Mouse (Mus musculus) CH12.LX (cell line): ENCODE measurements around the gene Tex44. TPM values are rescaled to one million over a fixed set of nuclear protein-coding genes. Genes with fewer than 3 reads are reported as not detected.

Experiments
- DNase-seq: peaks from one replicate; pipeline ENCODE4 v3.0.0-alpha.2; 2013; ENCODE audit errors: extremely low read depth
- H3K27ac ChIP-seq: 2 replicates; pipeline ENCODE4 v1.5.1; 2012; ENCODE audit warnings: low read depth, mild to moderate bottlenecking, control low read depth, moderate library complexity; ENCODE audit not compliant: insufficient read depth
- H3K27me3 ChIP-seq: replicated peaks from 2 replicates; pipeline ENCODE3; 2012; ENCODE audit warnings: inconsistent platforms
- H3K36me3 ChIP-seq, 2 experiments: replicated peaks in 1 of 2; 2 replicates each; pipeline versions ENCODE3 to v1.6.1; 2012; ENCODE audit warnings: inconsistent platforms in 1 of 2, low read length in 1 of 2, mild to moderate bottlenecking in 1 of 2, mixed read lengths in 1 of 2, moderate library complexity in 1 of 2; ENCODE audit not compliant: control insufficient read depth in 1 of 2, insufficient read depth in 1 of 2
- H3K4me1 ChIP-seq, 2 experiments: 2 replicates each; pipeline ENCODE4 v1.6.1; 2012; ENCODE audit warnings: inconsistent platforms in 1 of 2, moderate library complexity in 1 of 2; ENCODE audit not compliant: insufficient read depth in 2 of 2, control insufficient read depth in 1 of 2
- H3K4me2 ChIP-seq: 2 replicates; pipeline ENCODE4 v1.6.1; 2012; ENCODE audit warnings: low read depth, mild to moderate bottlenecking, control low read depth; ENCODE audit not compliant: poor library complexity, insufficient read depth, severe bottlenecking
- H3K4me3 ChIP-seq, 3 experiments: fragments of 150-350 bp in 1 of 3; sonication (generic) in 1 of 3; replicated peaks in 1 of 3; 2 replicates each; pipeline versions ENCODE3 to v1.5.1; 2011 to 2012; ENCODE audit warnings: low read depth in 2 of 3, low read length in 2 of 3, mild to moderate bottlenecking in 2 of 3, moderate library complexity in 2 of 3, control low read depth in 1 of 3, improper control_type of control experiment in 1 of 3, inconsistent platforms in 1 of 3, mixed read lengths in 1 of 3; ENCODE audit not compliant: poor library complexity in 1 of 3
- H3K79me2 ChIP-seq: replicated peaks from 2 replicates; pipeline ENCODE4 v1.6.1; 2012; ENCODE audit warnings: mild to moderate bottlenecking, moderate library complexity; ENCODE audit not compliant: control insufficient read depth, poor library complexity, insufficient read depth, severe bottlenecking; ENCODE audit errors: extremely low read depth
- H3K9ac ChIP-seq: 2 replicates; pipeline ENCODE4 v1.6.1; 2012; ENCODE audit warnings: low read depth, mild to moderate bottlenecking, control low read depth, moderate library complexity; ENCODE audit not compliant: insufficient read depth
- H3K9me3 ChIP-seq: replicated peaks from 2 replicates; pipeline ENCODE3; 2012; ENCODE audit warnings: low read length, inconsistent platforms, mixed read lengths
- CHD2 ChIP-seq: IDR thresholded peaks from 2 replicates; pipeline ENCODE4 v1.6.1; 2011; ENCODE audit warnings: low read length, improper control_type of control experiment
- CTCF ChIP-seq, 2 experiments: IDR thresholded peaks in 1 of 2; conservative IDR thresholded peaks in 1 of 2; 2 replicates each; pipeline ENCODE4 v1.5.1; 2011 to 2012; ENCODE audit warnings: low read depth in 2 of 2, low read length in 2 of 2, improper control_type of control experiment in 1 of 2, inconsistent platforms in 1 of 2, mild to moderate bottlenecking in 1 of 2, moderate library complexity in 1 of 2
- ELF1 ChIP-seq: IDR thresholded peaks from 2 replicates; pipeline ENCODE4 v1.6.1; 2014; ENCODE audit warnings: low read depth, mild to moderate bottlenecking, inconsistent platforms, low read length, improper control_type of control experiment
- EP300 ChIP-seq: IDR thresholded peaks from 2 replicates; pipeline ENCODE4 v1.6.1; 2011; ENCODE audit warnings: low read length, improper control_type of control experiment
- ETS1 ChIP-seq: conservative IDR thresholded peaks from 2 replicates; pipeline ENCODE4 v1.6.1; 2012; ENCODE audit warnings: low read depth, mild to moderate bottlenecking, inconsistent platforms, low read length, improper control_type of control experiment, moderate library complexity
- GABPA ChIP-seq: IDR thresholded peaks from 2 replicates; pipeline ENCODE4 v1.6.1; 2012; ENCODE audit warnings: low read depth, low read length, improper control_type of control experiment, inconsistent platforms; ENCODE audit not compliant: insufficient replicate concordance
- IRF4 ChIP-seq: IDR thresholded peaks from 2 replicates; pipeline ENCODE4 v1.6.1; 2014; ENCODE audit warnings: low read depth, mild to moderate bottlenecking, inconsistent platforms, low read length, improper control_type of control experiment
- JUN ChIP-seq: IDR thresholded peaks from 2 replicates; pipeline ENCODE4 v1.6.1; 2011; ENCODE audit warnings: low read depth, mild to moderate bottlenecking, low read length, improper control_type of control experiment, moderate library complexity; ENCODE audit not compliant: insufficient read depth
- JUND ChIP-seq: conservative IDR thresholded peaks from 2 replicates; pipeline ENCODE4 v1.6.1; 2011; ENCODE audit warnings: low read depth, low read length, improper control_type of control experiment
- KAT2A ChIP-seq: IDR thresholded peaks from 2 replicates; pipeline ENCODE4 v1.6.1; 2012; ENCODE audit warnings: low read length, improper control_type of control experiment, inconsistent platforms; ENCODE audit not compliant: insufficient replicate concordance
- MAFK ChIP-seq: IDR thresholded peaks from 2 replicates; pipeline ENCODE4 v1.6.1; 2011; ENCODE audit warnings: low read length, improper control_type of control experiment; ENCODE audit not compliant: insufficient replicate concordance
- MAX ChIP-seq: IDR thresholded peaks from 2 replicates; pipeline ENCODE4 v1.6.1; 2011; ENCODE audit warnings: low read length, improper control_type of control experiment
- MAZ ChIP-seq: IDR thresholded peaks from 2 replicates; pipeline ENCODE4 v1.6.1; 2012; ENCODE audit warnings: low read depth, mild to moderate bottlenecking, inconsistent platforms, low read length, improper control_type of control experiment, moderate library complexity
- MEF2A ChIP-seq: IDR thresholded peaks from 2 replicates; pipeline ENCODE4 v1.6.1; 2014; ENCODE audit warnings: low read depth, mild to moderate bottlenecking, inconsistent platforms, low read length, improper control_type of control experiment, borderline replicate concordance
- MXI1 ChIP-seq: IDR thresholded peaks from 2 replicates; pipeline ENCODE4 v1.6.1; 2011; ENCODE audit warnings: mild to moderate bottlenecking, low read depth, low read length, improper control_type of control experiment
- NELFE ChIP-seq: IDR thresholded peaks from 2 replicates; pipeline ENCODE4 v1.6.1; 2011; ENCODE audit warnings: low read depth, low read length, improper control_type of control experiment
- NRF1 ChIP-seq: IDR thresholded peaks from 2 replicates; pipeline ENCODE4 v1.6.1; 2014; ENCODE audit warnings: low read depth, mild to moderate bottlenecking, inconsistent platforms, low read length, improper control_type of control experiment, moderate library complexity
- PAX5 ChIP-seq: IDR thresholded peaks from 2 replicates; pipeline ENCODE4 v1.6.1; 2012; ENCODE audit warnings: low read length, inconsistent platforms, mixed read lengths
- POLR2A ChIP-seq: IDR thresholded peaks from 2 replicates; pipeline ENCODE4 v1.6.1; 2011; ENCODE audit warnings: low read depth, mild to moderate bottlenecking, improper control_type of control experiment, low read length
- RAD21 ChIP-seq: IDR thresholded peaks from 2 replicates; pipeline ENCODE4 v1.6.1; 2011; ENCODE audit warnings: low read depth, mild to moderate bottlenecking, low read length, improper control_type of control experiment, moderate library complexity
- RCOR1 ChIP-seq: conservative IDR thresholded peaks from 2 replicates; pipeline ENCODE4 v1.6.1; 2012; ENCODE audit warnings: low read depth, mild to moderate bottlenecking, inconsistent platforms, low read length, improper control_type of control experiment
- SIN3A ChIP-seq: IDR thresholded peaks from 2 replicates; pipeline ENCODE4 v1.6.1; 2012; ENCODE audit warnings: low read length, improper control_type of control experiment, inconsistent platforms
- TCF12 ChIP-seq: IDR thresholded peaks from 2 replicates; pipeline ENCODE4 v1.6.1; 2014; ENCODE audit warnings: low read depth, mild to moderate bottlenecking, inconsistent platforms, low read length, improper control_type of control experiment
- UBTF ChIP-seq: IDR thresholded peaks from 2 replicates; pipeline ENCODE4 v1.6.1; 2012; ENCODE audit warnings: low read depth, mild to moderate bottlenecking, inconsistent platforms, low read length, improper control_type of control experiment, moderate library complexity
- USF2 ChIP-seq: conservative IDR thresholded peaks from 2 replicates; pipeline ENCODE4 v1.6.1; 2011; ENCODE audit warnings: low read depth, low read length, improper control_type of control experiment
- ZMIZ1 ChIP-seq: IDR thresholded peaks from 2 replicates; pipeline ENCODE4 v1.6.1; 2012; ENCODE audit warnings: low read depth, mild to moderate bottlenecking, inconsistent platforms, low read length, improper control_type of control experiment
- ZNF384 ChIP-seq: IDR thresholded peaks from 2 replicates; pipeline ENCODE4 v1.6.1; 2012; ENCODE audit warnings: low read depth, low read length, improper control_type of control experiment, inconsistent platforms
- dilution Hi-C: fragments of 300-500 bp; cut with MboI; formaldehyde crosslinking; loops from 2 replicates; pipeline ENCODE4 v1.14.3; 2020; ENCODE audit warnings: low sequenced_read_pairs; ENCODE audit not compliant: extremely low pct_unique_long_range_greater_than_20kb, extremely low pct_ligation_motif_present
- in situ Hi-C: fragments of 300-500 bp; cut with MboI; formaldehyde crosslinking; loops from 3 replicates; pipeline ENCODE4 v1.14.3; 2019; ENCODE audit warnings: low sequenced_read_pairs, low pct_ligation_motif_present, low pct_unique_long_range_greater_than_20kb, mixed read lengths
- polyA plus RNA-seq: library from polyadenylated mRNA; unstranded; fragments of >175 nt; gene quantifications from 2 replicates; pipeline ENCODE4 v1.2.1, GENCODE M21; 2012; ENCODE audit warnings: low read depth; ENCODE audit not compliant: insufficient read length
- total RNA-seq, 2 experiments: library from RNA; depleted of rRNA; stranded (reverse); fragments of 300-350 nt in 1 of 2; fragments of >200 nt in 1 of 2; gene quantifications; 2 replicates each; pipeline ENCODE4 v1.2.3; 2012 to 2014

The Tex44 gene
- total and polyA plus RNA-seq, 3 experiments, result not detected

DNA sequence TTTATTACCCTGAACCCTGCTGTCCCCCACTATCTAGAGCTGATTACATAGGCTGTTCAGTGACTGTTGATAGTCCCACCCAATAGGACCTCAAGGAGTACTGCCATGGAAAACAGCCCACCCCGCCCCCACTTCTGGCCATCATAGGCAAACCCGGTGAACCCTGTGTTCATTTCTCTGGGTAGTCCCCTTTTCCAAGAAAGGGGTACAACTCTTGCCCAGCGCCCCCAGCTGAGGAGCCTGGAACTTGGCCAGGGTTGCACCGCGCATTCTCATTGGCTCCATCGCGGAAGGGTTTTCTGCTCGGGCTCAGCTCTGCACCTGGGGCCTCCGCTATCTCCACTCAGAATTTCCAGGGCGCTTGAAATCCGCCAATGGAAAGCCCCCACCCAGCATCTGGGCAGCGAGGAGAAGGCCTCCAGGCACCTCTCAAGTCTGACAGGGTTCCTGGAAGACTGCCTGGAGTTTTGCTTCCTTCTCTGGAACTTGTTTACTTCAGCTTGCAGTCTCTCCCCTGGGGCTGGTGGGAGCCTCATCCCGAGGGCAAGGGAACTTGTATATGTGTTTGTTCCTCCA lies 21.6 kb downstream of the Tex44 start:
- Histone ChIP-seq H3K79me2 (no peaks in the 10 kb centered on the region), H3K4me2 (peak overlapping the region; percentile 14), H3K36me3 (no peaks in the 10 kb centered on the region), H3K27ac (peak overlapping the region; percentile 39), H3K27me3 (no peaks in the 10 kb centered on the region)
- dilution Hi-C loops (no loop called here), in situ Hi-C loops (loop anchor here (25.0 kb wide), 1 partner anchor 590 kb away; no protein-coding TSS in a partner anchor)
- peak; percentile 65 for DNase-seq
- TF ChIP-seq JUND (peak; percentile 32; the same call in 1 of the 2 replicates), PAX5 (no peak), CHD2 (peak; percentile 32; the same call in 1 of the 2 replicates), ZNF384 (no peak), NELFE (0 out of 2 replicates have a peak, but pooled peaks have one; percentile 26), UBTF (no peak; the same call in 1 of the 2 replicates), MEF2A (peak; percentile 64), SIN3A (no peak), USF2 (no peak), RCOR1 (peak; percentile 62; the same call in 1 of the 2 replicates), ETS1 (peak; percentile 67), NRF1 (peak; percentile 62), CTCF (conservative IDR thresholded peaks at IDR 0.05 in 1 of 2, IDR thresholded peaks at IDR 0.05 in 1 of 2; ENCODE audit: low read depth in 2 of 2, low read length in 2 of 2) (peak in 1 of 2 experiments; percentile 19; a peak in 2 of 4 replicates), MAZ (peak; percentile 41; the same call in 1 of the 2 replicates), ELF1 (peak; percentile 40), JUN (peak; percentile 27; the same call in 1 of the 2 replicates), TCF12 (peak; percentile 85), MXI1 (no peak), POLR2A (peak; percentile 51; the same call in 1 of the 2 replicates), IRF4 (peak; percentile 32; the same call in 1 of the 2 replicates), RAD21 (no peak), GABPA (no peak), ZMIZ1 (no peak), MAX (no peak), KAT2A (no peak), MAFK (0 out of 2 replicates have a peak, but pooled peaks have one; percentile 16), EP300 (peak; percentile 44)
- TF ChIP-seq, all 38 proteins: peak for 16
- Histone ChIP-seq H3K4me3 (no peak overlapping the region), H3K4me1 (peaks cover 20 to 52% of the 10 kb centered on the region in 2 experiments), H3K9ac (peak overlapping the region; percentile 34), H3K9me3 (no peaks in the 10 kb centered on the region)
